Mouse (Mus musculus) adrenal gland, adult (tissue): ENCODE data around the gene Prlh.
A peak's percentile ranks its signal among the peaks of the same experiment; 100 is the strongest.

Source experiments
- DNase-seq, 2 experiments: peaks; one replicate each; pipeline ENCODE4 v3.0.0; 2022 to 2023; ENCODE audit warnings: low spot score in 1 of 2; ENCODE audit not compliant: inconsistent age in 2 of 2

The Prlh gene

DNA sequence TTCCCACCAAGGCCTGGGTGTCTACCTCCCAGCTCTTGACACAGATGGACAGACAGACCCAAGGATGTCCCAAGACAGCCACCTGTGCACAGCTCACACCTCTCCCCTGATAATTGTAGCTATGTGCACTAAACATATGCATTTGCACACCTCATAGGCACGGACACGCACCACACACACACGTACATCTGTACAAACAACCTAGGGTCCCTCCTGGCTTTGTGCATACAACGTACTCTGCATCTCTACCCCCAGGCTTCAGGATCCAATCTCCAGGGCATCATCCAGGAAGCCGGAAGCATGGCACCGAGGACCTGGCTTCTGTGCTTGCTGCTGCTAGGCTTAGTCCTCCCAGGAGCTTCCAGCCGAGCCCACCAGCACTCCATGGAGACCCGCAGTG, at the start of gene Prlh:
Gene Prlh (plus strand): TSS at position 301 of the 400 bp plus-strand sequence.
- DNase-seq: no peak

DNA sequence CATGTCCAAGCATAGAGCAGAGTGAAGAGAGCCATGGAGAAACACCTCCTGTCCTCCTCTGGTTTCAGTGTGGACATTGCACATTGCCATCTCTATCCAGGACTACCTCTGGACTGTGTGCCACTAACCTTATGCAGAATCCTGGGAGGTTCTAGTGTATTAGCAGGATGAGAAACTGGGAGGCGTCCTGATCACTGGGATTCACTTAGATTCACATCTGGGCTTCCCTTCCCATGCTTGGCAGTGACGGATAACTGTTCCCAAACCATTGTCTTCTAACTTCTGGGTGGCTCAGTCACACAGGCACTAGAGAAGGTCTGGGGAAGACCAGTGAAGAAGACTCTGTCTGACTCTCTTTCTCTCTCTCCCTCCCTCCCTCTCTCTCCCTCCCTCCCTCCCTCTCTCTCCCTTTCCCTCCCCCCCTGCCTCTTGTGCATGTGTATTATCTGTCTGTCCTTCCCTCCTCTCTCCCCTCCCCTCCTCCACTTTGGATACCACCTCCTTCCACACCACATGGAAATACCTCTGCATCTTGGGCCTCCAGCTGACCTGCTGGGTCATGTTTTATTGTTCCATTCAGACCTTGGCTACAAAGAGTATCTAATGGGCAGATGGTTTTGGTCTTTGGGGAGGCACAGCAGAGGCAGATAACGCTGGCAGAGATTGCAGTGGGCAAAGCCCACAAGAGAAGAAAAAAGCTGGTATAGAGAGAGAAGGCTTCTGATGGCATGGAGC, 49.5 kb upstream of the Prlh start:
- DNase-seq: no peak

GRCm38 (mm10) chr1:90903971-90904458, 48.9 kb upstream of the Prlh start:
- no peak for DNase-seq

DNA sequence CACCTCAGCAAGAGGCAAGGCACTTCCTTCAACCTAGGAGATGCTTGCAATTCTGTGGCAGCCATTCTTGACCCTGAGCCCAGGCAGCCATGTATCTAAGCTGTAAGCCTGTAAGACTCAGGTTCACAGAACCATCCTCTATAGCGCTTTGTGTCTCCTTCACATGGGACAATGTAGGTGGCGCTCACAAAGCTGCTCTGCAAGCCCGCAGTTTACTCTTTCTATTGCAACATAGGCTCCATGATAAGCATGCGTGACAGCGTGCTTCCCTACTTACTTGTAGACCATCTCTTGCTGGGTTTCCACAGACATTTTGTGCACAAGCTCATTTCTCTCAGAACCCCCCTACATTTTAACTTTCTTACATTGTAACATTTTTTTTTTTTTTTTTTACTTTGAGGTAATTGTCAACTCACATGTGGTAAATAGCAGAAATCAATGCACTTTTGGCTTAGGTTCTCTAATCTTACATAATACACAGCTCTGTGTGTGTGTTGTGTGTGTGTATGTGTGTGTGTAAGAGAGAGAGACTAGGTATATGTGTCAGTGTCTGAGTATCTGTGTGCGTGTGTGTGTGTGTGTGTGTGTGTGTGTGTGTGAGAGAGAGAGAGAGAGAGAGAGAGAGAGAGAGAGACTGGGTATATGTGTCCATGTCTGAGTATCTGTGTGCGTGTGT, 48.0 kb upstream of the Prlh start:
- no peak for DNase-seq

- peak; percentile 51 to 78 for DNase-seq
These were observed 46.6 kb upstream of the Prlh start for GRCm38 (mm10) chr1:90906357-90906756.

DNA sequence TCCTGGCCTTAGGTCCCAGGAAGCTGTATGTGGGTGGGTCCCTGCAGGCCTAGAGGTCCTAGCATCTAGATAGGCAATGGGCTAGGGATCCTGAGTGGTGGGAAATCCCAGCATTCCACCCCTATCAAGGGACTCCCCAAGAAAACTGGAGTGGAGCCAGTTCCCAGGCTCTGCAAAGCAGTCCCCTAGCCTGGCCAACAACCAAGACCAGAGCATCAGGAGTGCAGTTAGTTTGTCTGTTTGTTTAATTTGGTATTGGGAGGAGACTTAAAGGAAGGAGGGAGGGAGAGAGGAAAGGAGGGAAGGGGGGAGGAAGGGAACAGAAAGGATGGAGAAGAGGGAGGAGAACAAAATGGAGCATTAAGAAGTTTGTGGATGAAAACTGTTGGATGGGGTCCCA, 43.7 kb upstream of the Prlh start:
- peak; percentile 35 for DNase-seq

DNA sequence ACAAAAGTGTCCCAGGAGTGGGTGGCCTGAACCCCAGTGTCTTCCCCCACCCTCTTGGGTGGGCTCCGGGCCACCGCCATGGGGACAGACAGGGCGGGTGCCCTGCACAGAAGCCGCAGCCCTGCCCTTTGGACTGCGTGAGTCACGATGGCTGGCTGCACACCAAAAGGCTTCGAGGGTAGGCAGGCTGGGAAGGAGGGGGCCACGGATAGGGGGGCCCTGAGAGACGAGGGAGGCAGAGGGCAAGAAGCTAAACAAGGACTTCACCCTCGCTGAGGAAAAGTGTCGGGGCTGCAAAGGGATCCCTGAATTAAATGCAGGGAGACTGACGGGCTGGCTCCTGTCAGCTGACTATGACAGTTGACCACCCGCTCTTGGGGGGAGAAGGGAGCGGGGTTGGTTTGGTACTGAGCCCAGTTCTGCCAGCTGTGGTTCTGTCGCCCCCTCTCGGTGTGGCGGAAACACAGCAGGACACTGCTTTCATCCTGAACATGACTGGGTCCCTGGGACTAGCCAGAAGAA, 43.2 kb upstream of the Prlh start:
- peak; percentile 86 to 90 for DNase-seq

DNA sequence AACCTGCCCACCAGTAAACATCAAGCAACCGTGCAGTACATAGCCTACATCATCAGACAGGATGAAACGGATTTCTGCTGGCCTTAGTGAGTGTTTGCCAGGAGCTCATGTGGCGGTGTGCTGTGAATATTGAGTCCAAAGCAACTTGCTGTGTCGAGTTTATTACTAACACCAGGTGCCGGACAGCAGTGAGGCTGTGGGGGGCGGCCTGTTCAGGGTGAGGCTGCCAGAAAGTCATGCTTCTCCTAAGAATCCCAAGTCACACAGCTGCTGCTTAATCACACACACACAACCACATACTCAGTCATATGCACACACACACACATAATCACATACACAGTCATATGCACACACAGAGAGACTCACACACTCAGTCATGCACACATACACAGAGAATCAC, 39.7 kb upstream of the Prlh start:
- no peak for DNase-seq

DNA sequence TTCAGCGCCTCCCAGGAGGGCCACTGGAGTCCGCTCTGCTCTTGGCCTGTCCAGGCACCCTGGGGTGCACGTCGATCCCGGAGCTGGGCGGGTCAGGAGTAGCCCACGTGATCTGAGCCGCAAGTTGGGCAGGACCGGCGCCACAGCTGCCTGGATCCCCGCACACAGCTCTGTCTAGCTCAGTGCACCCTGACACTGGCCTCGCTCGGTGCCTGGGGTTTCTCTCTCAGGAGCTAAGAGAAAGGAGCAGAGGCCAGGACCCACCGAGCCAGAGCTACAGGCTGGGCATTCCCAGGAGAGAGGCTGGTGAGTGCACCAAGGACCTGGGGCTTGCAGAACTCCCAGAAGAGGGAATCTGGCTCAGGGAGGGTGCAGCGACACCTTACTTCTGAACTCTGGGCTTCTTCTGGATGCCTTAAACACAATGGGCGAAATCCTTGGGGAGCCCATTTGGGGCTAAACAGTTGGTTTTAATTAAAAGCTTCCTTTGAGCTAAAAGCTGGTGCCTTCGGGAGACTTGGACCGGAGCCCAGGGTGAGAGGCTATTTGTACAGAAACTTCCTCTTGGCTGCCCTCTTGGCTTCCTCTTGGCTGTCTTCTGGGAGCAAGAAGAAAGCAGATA, 37.8 kb upstream of the Prlh start, which contains the start of gene Mlph:
Gene Mlph (plus strand): TSS at position 138 of the 622 bp plus-strand sequence.
- peak; percentile 45 to 55 for DNase-seq

DNA sequence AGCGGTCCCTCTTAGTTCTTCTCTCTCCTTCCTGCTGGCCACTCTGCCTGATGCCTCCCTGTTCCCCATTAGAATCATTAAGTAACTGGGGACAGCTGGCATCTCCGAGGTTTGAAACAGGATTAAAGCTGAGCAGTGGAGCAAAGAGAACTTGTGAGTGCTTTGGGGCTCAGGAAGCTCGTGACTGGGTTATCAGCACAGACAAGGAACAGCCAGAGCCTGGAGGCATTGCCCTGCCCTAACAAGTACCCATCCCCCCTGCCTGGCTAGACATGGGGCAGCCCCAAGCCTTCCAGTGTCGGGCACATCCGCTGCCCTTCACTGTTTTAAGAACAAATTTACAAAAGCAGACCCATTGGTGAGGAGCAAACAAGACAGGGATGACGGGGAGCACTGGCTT, 35.4 kb upstream of the Prlh start:
- DNase-seq: no peak

DNA sequence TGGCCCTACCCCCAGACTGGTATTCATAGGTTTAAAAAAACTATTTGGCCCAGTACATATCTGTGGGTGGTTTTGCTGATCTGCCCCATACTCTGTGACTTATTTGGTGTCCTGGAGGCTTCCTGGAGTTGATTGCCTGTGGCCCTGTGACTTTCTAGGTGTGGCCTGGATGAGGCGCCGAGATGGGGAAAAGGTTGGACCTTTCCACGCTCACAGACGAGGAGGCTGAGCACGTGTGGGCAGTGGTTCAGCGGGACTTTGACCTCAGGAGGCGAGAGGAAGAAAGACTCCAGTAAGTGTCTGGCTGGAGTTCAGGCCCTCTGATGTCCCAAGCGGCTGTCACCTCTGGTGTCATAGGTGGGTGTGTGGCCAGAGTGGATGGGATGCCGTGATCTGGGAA, 31.2 kb upstream of the Prlh start:
- DNase-seq: no peak

GRCm38 (mm10) chr1:90926030-90926429, 26.9 kb upstream of the Prlh start:
- no peak for DNase-seq

- DNase-seq: no peak
These were observed 25.6 kb upstream of the Prlh start for GRCm38 (mm10) chr1:90927308-90927707.

DNA sequence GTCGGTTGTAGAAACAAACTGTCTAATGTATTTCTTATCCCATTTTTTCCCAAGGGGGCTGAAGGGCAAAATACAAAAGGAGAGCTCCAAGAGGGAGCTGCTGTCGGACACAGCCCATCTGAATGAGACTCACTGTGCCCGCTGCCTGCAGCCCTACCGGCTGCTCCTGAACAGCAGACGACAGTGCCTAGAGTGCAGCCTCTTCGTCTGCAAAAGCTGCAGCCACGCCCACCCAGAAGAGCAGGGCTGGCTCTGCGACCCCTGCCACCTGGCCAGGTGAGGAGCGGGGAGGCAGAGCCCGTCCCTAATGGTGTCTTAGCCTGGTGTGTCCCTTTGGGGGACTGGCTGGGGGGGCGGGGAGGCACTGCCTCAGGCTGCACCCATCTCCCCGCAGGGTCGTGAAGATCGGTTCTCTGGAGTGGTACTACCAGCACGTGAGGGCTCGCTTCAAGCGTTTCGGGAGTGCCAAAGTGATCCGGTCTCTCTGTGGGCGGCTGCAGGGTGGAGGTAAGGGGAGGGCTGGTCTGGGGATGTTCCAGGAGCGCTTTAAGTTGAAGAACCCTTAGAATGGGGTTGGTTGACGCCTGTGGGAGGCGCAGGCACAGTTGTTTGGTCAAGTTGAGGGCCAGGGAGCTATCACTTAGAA, 24.9 kb upstream of the Prlh start:
- DNase-seq: no peak

DNA sequence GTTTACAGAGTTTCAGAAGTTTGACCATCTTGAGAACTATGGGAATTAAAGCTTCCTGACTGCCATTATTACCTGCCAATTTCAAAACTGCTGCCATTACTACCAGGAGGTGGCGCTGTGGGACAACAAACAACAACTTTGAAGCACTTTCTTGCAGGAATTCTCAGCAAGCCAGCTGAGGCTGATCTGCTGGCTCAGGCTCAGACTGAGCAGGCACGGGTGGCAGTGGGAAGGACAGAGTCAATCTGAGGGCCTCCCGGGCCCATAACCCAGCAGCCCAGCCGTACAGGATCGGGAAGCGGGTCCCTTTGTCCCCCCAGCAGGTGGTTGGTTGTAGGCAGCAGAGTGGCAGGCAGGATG, 24.4 kb upstream of the Prlh start:
- peak; percentile 82 to 95 for DNase-seq

GRCm38 (mm10) chr1:90933001-90933400, 19.9 kb upstream of the Prlh start:
- no peak for DNase-seq

DNA sequence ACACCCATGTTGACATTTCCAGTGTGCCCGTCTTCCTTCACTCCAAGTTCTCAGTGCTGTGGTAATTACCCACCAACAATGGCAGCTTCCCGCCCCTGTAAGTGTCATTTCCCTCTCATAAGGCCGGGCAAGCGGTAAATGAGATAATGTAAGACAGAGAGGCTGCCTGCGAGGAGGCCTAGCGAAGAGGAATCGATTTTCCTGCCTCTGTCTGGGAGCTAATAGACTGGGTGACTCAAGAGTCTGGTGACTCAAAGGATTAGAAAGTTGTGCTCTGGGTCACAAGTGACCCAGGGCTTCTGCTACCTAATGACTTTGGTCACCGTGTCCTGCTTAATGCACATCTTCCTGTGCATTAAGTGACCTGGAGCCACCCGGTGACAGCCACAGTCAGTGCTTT, 15.9 kb upstream of the Prlh start:
- DNase-seq: no peak

- peak in 1 of 2 experiments; percentile 33 for DNase-seq
These were observed 12.9 kb upstream of the Prlh start for GRCm38 (mm10) chr1:90939980-90940379.

GRCm38 (mm10) chr1:90945171-90945570, 7.7 kb upstream of the Prlh start:
- no peak for DNase-seq

DNA sequence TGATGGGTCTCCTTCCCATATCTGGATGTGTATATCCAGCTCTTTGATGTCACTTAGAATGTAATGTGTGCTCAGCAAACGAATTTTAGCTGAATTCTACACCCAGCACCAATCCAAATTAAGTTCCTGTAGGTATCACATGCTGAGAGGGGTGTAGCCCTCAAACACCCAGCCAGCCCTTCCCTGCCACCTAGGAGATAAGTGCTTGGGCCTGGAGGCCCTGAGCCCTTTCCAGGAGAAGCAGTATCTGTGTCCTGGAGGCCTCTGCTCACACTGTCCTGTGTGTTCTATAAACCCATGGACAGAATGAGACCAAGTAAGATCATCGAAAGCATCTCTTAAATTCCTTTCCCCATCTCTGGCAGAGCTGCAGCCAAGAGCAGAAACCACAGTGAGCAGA, 5.7 kb upstream of the Prlh start:
- no peak for DNase-seq

- DNase-seq: no peak
These were observed 3.6 kb upstream of the Prlh start for GRCm38 (mm10) chr1:90949309-90949708.
